Mouse (Mus musculus) layer of hippocampus, postnatal 25 days (tissue): ENCODE data around the gene Dgkh. TPM values are rescaled to one million over a fixed set of nuclear protein-coding genes. Genes with fewer than 3 reads are reported as not detected.
A peak's percentile ranks its signal among the peaks of the same experiment; 100 is the strongest.
"Not testable (repeated sequence)": the region's sequence is repeated elsewhere in the genome, so short reads cannot be mapped to it uniquely, and the experiment has no call there.

Experiments used
- DNase-seq, 2 experiments: peaks; one replicate each; pipeline ENCODE4 v3.0.0; 2022; ENCODE audit warnings: mixed read lengths in 2 of 2, low spot score in 1 of 2; ENCODE audit errors: extremely low spot score in 1 of 2
- total RNA-seq, 2 experiments: library from RNA; stranded (reverse); gene quantifications; 2 replicates each; pipeline ENCODE4 v1.2.3; 2021

Gene Dgkh
- total RNA-seq, 2 experiments from 2014 or later = 95.6 to 118 TPM

- DNase-seq = peak; percentile 33
Measured at GRCm38 (mm10) chr14:78724414-78725306, 7.9 kb downstream of the Dgkh start.

GRCm38 (mm10) chr14:78723655-78724054 lies 8.9 kb downstream of the Dgkh start:
- DNase-seq = not testable (repeated sequence)

GRCm38 (mm10) chr14:78722031-78722430 lies 10.5 kb downstream of the Dgkh start:
- no peak for DNase-seq

GRCm38 (mm10) chr14:78716035-78716434 lies 16.5 kb downstream of the Dgkh start:
- no peak for DNase-seq

- DNase-seq = no peak
Measured at GRCm38 (mm10) chr14:78712565-78713148, 19.9 kb downstream of the Dgkh start.

GRCm38 (mm10) chr14:78710647-78711046 lies 21.9 kb downstream of the Dgkh start:
- no peak for DNase-seq

GRCm38 (mm10) chr14:78705616-78706015 lies 27.0 kb downstream of the Dgkh start:
- DNase-seq = no peak

- no peak for DNase-seq
Measured at GRCm38 (mm10) chr14:78703989-78704388, 28.6 kb downstream of the Dgkh start.

GRCm38 (mm10) chr14:78703361-78703760 lies 29.2 kb downstream of the Dgkh start:
- no peak for DNase-seq

GRCm38 (mm10) chr14:78702048-78702447 lies 30.5 kb downstream of the Dgkh start:
- DNase-seq = no peak

GRCm38 (mm10) chr14:78701501-78701900 lies 31.1 kb downstream of the Dgkh start:
- DNase-seq = no peak

- no peak for DNase-seq
Measured at GRCm38 (mm10) chr14:78701087-78701486, 31.5 kb downstream of the Dgkh start.

GRCm38 (mm10) chr14:78699634-78700033 lies 32.9 kb downstream of the Dgkh start:
- DNase-seq = no peak

- DNase-seq = no peak
Measured at GRCm38 (mm10) chr14:78699196-78699595, 33.4 kb downstream of the Dgkh start.

- no peak for DNase-seq
Measured at GRCm38 (mm10) chr14:78694121-78694520, 38.5 kb downstream of the Dgkh start.

GRCm38 (mm10) chr14:78692602-78693001 lies 40.0 kb downstream of the Dgkh start:
- no peak for DNase-seq

GRCm38 (mm10) chr14:78691926-78692487 lies 40.6 kb downstream of the Dgkh start:
- no peak for DNase-seq

GRCm38 (mm10) chr14:78690883-78691282 lies 41.7 kb downstream of the Dgkh start:
- no peak for DNase-seq

- DNase-seq = no peak
Measured at GRCm38 (mm10) chr14:78690387-78690786, 42.2 kb downstream of the Dgkh start.

- DNase-seq = no peak
Measured at GRCm38 (mm10) chr14:78689950-78690349, 42.6 kb downstream of the Dgkh start.

- DNase-seq = no peak
Measured at GRCm38 (mm10) chr14:78687716-78688115, 44.9 kb downstream of the Dgkh start.
